Comparison of ENCODE assay signal across 24 mouse cellular contexts in genomic region chr14:22597508-22597907, GRCm38 (mm10).
DNase-seq lines count a peak whose midpoint lies in the region; ATAC-seq and TF ChIP-seq lines count a peak whose summit lies in the region.
"Had no signal": no experiment of that assay in that cellular context is flagged by ENCODE, and none has a peak within 500 bp of the region (broad histone marks: within the 10 kb centered on the region; RNA-seq: fewer than 3 reads in every experiment).

No protein-coding gene starts in this region.

- ATAC-seq in lung, embryonic 14.5 days (ENCODE audit: insufficient read depth): peak; percentile 41; the same call in 1 of the 2 replicates
- no peak for ATAC-seq in Patski
- no peak for ATAC-seq in stomach, postnatal 0 days (ENCODE audit: low FRiP score, low TSS enrichment)
- ATAC-seq: forebrain, embryonic 16.5 days; inflammation-experienced regulatory T-cells, adult 6 months; midbrain, embryonic 13.5 days had no signal

- no peak overlapping the region for H3K4me3 ChIP-seq in lung, embryonic 14.5 days (ENCODE audit: low read depth, low read length)
- H3K4me3 ChIP-seq in stomach, postnatal 0 days (ENCODE audit: low read depth, low read length): no peak overlapping the region
- H3K4me3 ChIP-seq: erythroblast, embryonic 14.5 days; heart, embryonic 15.5 days; layer of hippocampus, adult 2 months; limb, embryonic 12.5 days; liver, embryonic 13.5 days; lung, embryonic 15.5 days; midbrain, embryonic 13.5 days had no signal

- no peak for TF ChIP-seq CTCF in lung, embryonic 14.5 days (IDR thresholded peaks at IDR 0.05; ENCODE audit: low read depth)
- no peak for TF ChIP-seq CTCF in Patski (IDR thresholded peaks at IDR 0.05)
- no peak for TF ChIP-seq CTCF in stomach, postnatal 0 days (IDR thresholded peaks at IDR 0.05; ENCODE audit: low read depth)

- peak; percentile 72 for TF ChIP-seq EP300 in stomach, postnatal 0 days (optimal IDR thresholded peaks at IDR 0.05)

- H3K27ac ChIP-seq in lung, embryonic 14.5 days (ENCODE audit: low read depth): no peak overlapping the region
- H3K27ac ChIP-seq in stomach, postnatal 0 days (replicated peaks): no peak overlapping the region
- H3K27ac ChIP-seq: heart, embryonic 15.5 days; hindbrain, embryonic 14.5 days; layer of hippocampus, adult 2 months; limb, embryonic 12.5 days; liver, embryonic 13.5 days; lung, embryonic 15.5 days; midbrain, embryonic 13.5 days had no signal

- no peak overlapping the region for H3K9ac ChIP-seq in lung, embryonic 14.5 days
- H3K9ac ChIP-seq in stomach, postnatal 0 days (ENCODE audit: low read length): no peak overlapping the region
- H3K9ac ChIP-seq: heart, embryonic 15.5 days; hindbrain, embryonic 14.5 days; limb, embryonic 12.5 days; liver, embryonic 13.5 days; lung, embryonic 15.5 days; midbrain, embryonic 13.5 days had no signal

- H3K36me3 ChIP-seq in lung, embryonic 14.5 days (ENCODE audit: insufficient read depth): no peaks in the 10 kb centered on the region
- H3K36me3 ChIP-seq in stomach, postnatal 0 days (ENCODE audit: control insufficient read depth, insufficient read depth, low read length): no peaks in the 10 kb centered on the region
- H3K36me3 ChIP-seq: heart, embryonic 15.5 days; limb, embryonic 12.5 days; liver, embryonic 13.5 days; lung, embryonic 15.5 days; midbrain, embryonic 13.5 days had no signal

- WGBS in lung, embryonic 14.5 days: 43% methylated on average over 2 of the region's 2 CpGs
- 36% methylated on average over 2 of the region's 2 CpGs for WGBS in stomach, postnatal 0 days

- peak; percentile 59 for DNase-seq in lung, embryonic 14.5 days
- DNase-seq in lung, postnatal 10 days: no peak
- peak; percentile 7 for DNase-seq in Patski (ENCODE audit: low read depth, low spot score)
- DNase-seq in fat pad, adult 2 months (ENCODE audit: extremely low read depth, low read depth, low spot score): peak; percentile 91
- DNase-seq in stomach, postnatal 0 days (ENCODE audit: low spot score): no peak
- no peak for DNase-seq in right cerebral cortex, adult 2 months (ENCODE audit: low spot score in 2 of 2)
- no peak for DNase-seq in urinary bladder, adult 2 months (ENCODE audit: low spot score)
- DNase-seq: adrenal gland, postnatal 36 days; cerebellum, adult 9-11 months; gastrocnemius, postnatal 25 days; heart, postnatal 36 days; kidney, adult 18-20 months; kidney, postnatal 14 days; liver, embryonic 13.5 days; right cerebral cortex, postnatal 14 days had no signal

- no peaks in the 10 kb centered on the region for H3K27me3 ChIP-seq in lung, embryonic 14.5 days (ENCODE audit: insufficient read depth, low read length)
- no peaks in the 10 kb centered on the region for H3K27me3 ChIP-seq in Patski
- no peaks in the 10 kb centered on the region for H3K27me3 ChIP-seq in stomach, postnatal 0 days (ENCODE audit: control insufficient read depth, insufficient read depth, low read length)
- H3K27me3 ChIP-seq: heart, embryonic 15.5 days; liver, embryonic 13.5 days; lung, embryonic 15.5 days; midbrain, embryonic 13.5 days had no signal

- POLR2A ChIA-PET in Patski (lab: Charles Lee): no interaction called here

- CTCF ChIA-PET in Patski (lab: Charles Lee): interaction anchor here (1.8 kb wide), 1 partner anchor 9 kb away, joined by 5 read pairs; no protein-coding TSS in a partner anchor

- H3K9me3 ChIP-seq in lung, embryonic 14.5 days (ENCODE audit: low read depth, low read length): no peaks in the 10 kb centered on the region
- no peaks in the 10 kb centered on the region for H3K9me3 ChIP-seq in stomach, postnatal 0 days (ENCODE audit: control insufficient read depth, low read length)
- H3K9me3 ChIP-seq: heart, embryonic 15.5 days; liver, embryonic 13.5 days; lung, embryonic 15.5 days had no signal

- H3K4me2 ChIP-seq in lung, embryonic 14.5 days: no peak overlapping the region
- H3K4me2 ChIP-seq in stomach, postnatal 0 days (replicated peaks; ENCODE audit: low read depth): no peak overlapping the region
- H3K4me2 ChIP-seq: heart, embryonic 15.5 days; hindbrain, embryonic 14.5 days; limb, embryonic 12.5 days; liver, embryonic 13.5 days; lung, embryonic 15.5 days; midbrain, embryonic 13.5 days had no signal

- no peaks in the 10 kb centered on the region for H3K4me1 ChIP-seq in lung, embryonic 14.5 days (ENCODE audit: insufficient read depth)
- H3K4me1 ChIP-seq in stomach, postnatal 0 days (replicated peaks; ENCODE audit: control insufficient read depth, insufficient read depth): no peaks in the 10 kb centered on the region
- H3K4me1 ChIP-seq: heart, embryonic 15.5 days; limb, embryonic 12.5 days; liver, embryonic 13.5 days had no signal

- in situ Hi-C loops in Patski (cut with MboI; ENCODE audit: low pct_unique_long_range_greater_than_20kb): loop anchor here (25.0 kb wide), 1 partner anchor 815 kb away; no protein-coding TSS in a partner anchor

Comparison
In these comparisons a context has a peak if more than half of its experiments do, and no peak if none do; other contexts are left out.
1. DNase-seq: peak in lung, embryonic 14.5 days (single experiment), Patski (single experiment) and fat pad, adult 2 months (single experiment); none in lung, postnatal 10 days (single experiment), stomach, postnatal 0 days (single experiment), right cerebral cortex, adult 2 months (0 of 2) and urinary bladder, adult 2 months (single experiment).